Mouse (Mus musculus): ENCODE measurements around the gene Psmb9. TPM values are rescaled to one million over a fixed set of nuclear protein-coding genes. Genes with fewer than 3 reads are reported as not detected.

Psmb9 gene
- polyA plus RNA-seq, 1 experiment, result 334 TPM

- DNase-seq, result no peak
- whole genome bisulfite sequencing, result 94% methylated on average over 9 of the region's 9 CpGs
- TF ChIP-seq POLR2A (IDR thresholded peaks at IDR 0.05; ENCODE audit: control insufficient read depth, extremely low read depth, insufficient read depth, low read length, poor library complexity) (no peak), CTCF (IDR thresholded peaks at IDR 0.05; ENCODE audit: borderline replicate concordance, control insufficient read depth, extremely low read depth, insufficient read depth, low read length, poor library complexity) (no peak)
Observed at GRCm38 (mm10) chr17:34207866-34208265, 20.3 kb upstream of the Psmb9 start.

GRCm38 (mm10) chr17:34207456-34207855, 19.9 kb upstream of the Psmb9 start:
- WGBS, result 41% methylated on average over 3 of the region's 3 CpGs
- Histone ChIP-seq H3K4me1 (replicated peaks; ENCODE audit: control insufficient read depth, insufficient read depth, low read length) (peaks cover 61% of the 10 kb centered on the region), H3K27ac (ENCODE audit: control insufficient read depth, insufficient read depth, low read length) (no peak overlapping the region), H3K27me3 (ENCODE audit: control insufficient read depth, insufficient read depth, low read length) (no peaks in the 10 kb centered on the region), H3K36me3 (ENCODE audit: control insufficient read depth, insufficient read depth, low read length) (peaks cover 10% of the 10 kb centered on the region; the same call in 1 of the 2 replicates), H3K4me3 (ENCODE audit: control insufficient read depth, insufficient read depth, low read length) (no peak overlapping the region)
- TF ChIP-seq CTCF (IDR thresholded peaks at IDR 0.05; ENCODE audit: borderline replicate concordance, control insufficient read depth, extremely low read depth, insufficient read depth, low read length, poor library complexity) (no peak), POLR2A (IDR thresholded peaks at IDR 0.05; ENCODE audit: control insufficient read depth, extremely low read depth, insufficient read depth, low read length, poor library complexity) (no peak)
- peak; percentile 57 for DNase-seq

More at GRCm38 (mm10) chr17:34207866-34208265, 20.3 kb upstream of the Psmb9 start:
- no peak overlapping the region for H3K27ac ChIP-seq (ENCODE audit: control insufficient read depth, insufficient read depth, low read length)
- H3K4me1 ChIP-seq (replicated peaks; ENCODE audit: control insufficient read depth, insufficient read depth, low read length), result peaks cover 60% of the 10 kb centered on the region
- no peak overlapping the region for H3K4me3 ChIP-seq (ENCODE audit: control insufficient read depth, insufficient read depth, low read length)
- no peaks in the 10 kb centered on the region for H3K27me3 ChIP-seq (ENCODE audit: control insufficient read depth, insufficient read depth, low read length)
- H3K36me3 ChIP-seq (ENCODE audit: control insufficient read depth, insufficient read depth, low read length), result peaks cover 14% of the 10 kb centered on the region; the same call in 1 of the 2 replicates

DNA sequence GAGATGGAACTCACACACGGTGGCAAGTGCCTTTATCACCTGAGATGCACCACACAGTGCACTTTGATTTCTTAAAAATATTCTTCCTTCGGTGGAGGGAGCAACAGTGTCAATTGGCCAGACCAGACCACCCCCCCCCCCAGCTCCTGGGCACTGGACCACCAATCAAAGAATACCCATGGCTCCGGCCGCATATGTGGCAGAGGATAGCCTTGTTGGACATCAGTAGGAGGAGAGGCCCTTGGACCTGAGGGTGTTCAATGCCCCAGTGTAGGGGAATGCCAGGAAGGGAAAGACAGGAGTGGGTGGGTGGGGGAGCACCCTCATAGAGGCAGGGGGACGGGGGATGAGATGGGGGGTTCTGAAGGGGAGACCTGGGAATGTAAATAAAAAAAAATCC, 19.2 kb upstream of the Psmb9 start:
- Histone ChIP-seq H3K4me3 (ENCODE audit: control insufficient read depth, insufficient read depth, low read length) (no peak overlapping the region), H3K27ac (ENCODE audit: control insufficient read depth, insufficient read depth, low read length) (peak overlapping the region; percentile 27; the same call in 1 of the 2 replicates), H3K4me1 (replicated peaks; ENCODE audit: control insufficient read depth, insufficient read depth, low read length) (peaks cover 59% of the 10 kb centered on the region), H3K36me3 (ENCODE audit: control insufficient read depth, insufficient read depth, low read length) (peaks cover 10% of the 10 kb centered on the region; the same call in 1 of the 2 replicates), H3K27me3 (ENCODE audit: control insufficient read depth, insufficient read depth, low read length) (no peaks in the 10 kb centered on the region)
- TF ChIP-seq CTCF (IDR thresholded peaks at IDR 0.05; ENCODE audit: borderline replicate concordance, control insufficient read depth, extremely low read depth, insufficient read depth, low read length, poor library complexity) (no peak), POLR2A (IDR thresholded peaks at IDR 0.05; ENCODE audit: control insufficient read depth, extremely low read depth, insufficient read depth, low read length, poor library complexity) (no peak)
- DNase-seq, result no peak
- 74% methylated on average over 5 of the region's 5 CpGs for WGBS

GRCm38 (mm10) chr17:34205746-34206176, 18.2 kb upstream of the Psmb9 start:
- TF ChIP-seq POLR2A (IDR thresholded peaks at IDR 0.05; ENCODE audit: control insufficient read depth, extremely low read depth, insufficient read depth, low read length, poor library complexity), result no peak
- no peak for TF ChIP-seq CTCF (IDR thresholded peaks at IDR 0.05; ENCODE audit: borderline replicate concordance, control insufficient read depth, extremely low read depth, insufficient read depth, low read length, poor library complexity)
- H3K36me3 ChIP-seq (ENCODE audit: control insufficient read depth, insufficient read depth, low read length), result peaks cover 13% of the 10 kb centered on the region; the same call in 1 of the 2 replicates
- peaks cover 61% of the 10 kb centered on the region for H3K4me1 ChIP-seq (replicated peaks; ENCODE audit: control insufficient read depth, insufficient read depth, low read length)
- peak overlapping the region; percentile 98 for H3K4me3 ChIP-seq (ENCODE audit: control insufficient read depth, insufficient read depth, low read length)
- WGBS, result 3% methylated on average over 9 of the region's 9 CpGs
- H3K27me3 ChIP-seq (ENCODE audit: control insufficient read depth, insufficient read depth, low read length), result no peaks in the 10 kb centered on the region
- H3K27ac ChIP-seq (ENCODE audit: control insufficient read depth, insufficient read depth, low read length), result peak overlapping the region; percentile 93
- peak; percentile 69 for DNase-seq

DNA sequence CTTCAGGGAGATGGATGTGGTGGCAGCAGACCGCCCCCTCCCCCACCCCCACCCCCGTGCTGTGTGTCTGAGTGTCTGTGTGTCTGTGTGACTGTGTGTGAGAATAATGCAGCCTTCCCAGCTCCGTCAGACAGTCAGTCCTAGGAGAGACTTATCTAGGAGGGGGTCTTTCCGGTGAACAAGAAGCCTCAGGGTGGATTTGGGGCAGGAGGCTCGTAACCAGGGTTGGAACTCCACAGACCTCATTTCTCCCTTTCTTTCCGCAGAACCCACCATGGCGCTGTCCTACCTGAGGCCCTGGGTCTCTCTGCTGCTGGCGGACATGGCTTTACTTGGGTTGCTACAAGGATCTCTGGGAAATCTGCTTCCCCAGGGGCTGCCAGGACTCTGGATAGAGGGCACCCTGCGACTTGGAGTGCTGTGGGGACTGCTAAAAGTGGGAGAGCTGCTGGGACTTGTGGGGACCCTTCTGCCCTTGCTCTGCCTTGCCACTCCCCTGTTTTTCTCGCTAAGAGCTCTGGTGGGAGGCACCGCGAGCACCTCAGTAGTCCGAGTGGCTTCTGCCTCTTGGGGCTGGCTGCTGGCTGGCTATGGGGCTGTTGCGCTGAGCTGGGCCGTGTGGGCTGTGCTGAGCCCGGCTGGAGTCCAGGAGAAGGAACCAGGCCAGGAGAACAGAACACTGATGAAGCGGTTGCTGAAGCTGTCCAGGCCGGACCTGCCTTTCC, 17.6 kb upstream of the Psmb9 start:
- 2% methylated on average over 18 of the region's 18 CpGs for WGBS
- Histone ChIP-seq H3K36me3 (ENCODE audit: control insufficient read depth, insufficient read depth, low read length) (peaks cover 13% of the 10 kb centered on the region; the same call in 1 of the 2 replicates), H3K4me1 (replicated peaks; ENCODE audit: control insufficient read depth, insufficient read depth, low read length) (peaks cover 59% of the 10 kb centered on the region), H3K27ac (ENCODE audit: control insufficient read depth, insufficient read depth, low read length) (peak overlapping the region; percentile 93), H3K4me3 (ENCODE audit: control insufficient read depth, insufficient read depth, low read length) (peak overlapping the region; percentile 98), H3K27me3 (ENCODE audit: control insufficient read depth, insufficient read depth, low read length) (no peaks in the 10 kb centered on the region)
- TF ChIP-seq POLR2A (IDR thresholded peaks at IDR 0.05; ENCODE audit: control insufficient read depth, extremely low read depth, insufficient read depth, low read length, poor library complexity) (no peak), CTCF (IDR thresholded peaks at IDR 0.05; ENCODE audit: borderline replicate concordance, control insufficient read depth, extremely low read depth, insufficient read depth, low read length, poor library complexity) (no peak)
- peak; percentile 66 for DNase-seq

DNA sequence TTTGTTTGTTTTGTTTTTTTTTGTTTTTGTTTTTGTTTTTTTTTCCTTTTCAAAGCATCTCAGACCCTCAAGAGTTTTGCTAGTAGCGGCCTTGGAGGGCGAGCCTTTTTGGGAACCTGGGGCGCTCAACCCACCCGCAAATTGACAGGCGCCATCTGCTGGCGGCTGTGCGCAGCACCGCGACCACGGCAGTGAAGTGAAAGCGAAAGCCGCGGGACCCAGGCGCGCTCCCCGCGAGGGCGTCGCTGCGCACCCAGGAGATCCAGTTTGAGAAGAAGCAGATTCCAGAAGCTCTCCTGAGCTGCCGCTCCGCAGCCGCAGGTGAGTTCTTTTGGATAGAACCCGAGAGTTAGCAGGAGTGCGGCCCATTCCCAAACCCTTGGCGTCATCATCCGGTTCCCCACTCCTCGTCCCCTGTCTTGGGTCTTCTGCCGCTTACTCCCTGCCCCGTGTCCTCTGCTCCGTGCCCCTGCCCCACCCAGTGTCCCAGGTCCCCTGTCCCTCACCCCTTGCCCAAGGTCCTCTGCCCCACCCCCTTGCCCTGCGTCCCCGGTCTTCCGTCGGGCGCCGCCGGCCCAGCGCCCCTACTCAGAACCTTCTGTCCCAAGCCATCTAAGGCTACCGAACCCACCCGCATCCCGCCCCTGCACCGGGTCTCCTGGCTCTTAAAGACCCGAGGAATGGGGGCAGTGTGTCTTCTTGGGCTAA, 16.9 kb upstream of the Psmb9 start:
- Histone ChIP-seq H3K27me3 (ENCODE audit: control insufficient read depth, insufficient read depth, low read length) (no peaks in the 10 kb centered on the region), H3K4me1 (replicated peaks; ENCODE audit: control insufficient read depth, insufficient read depth, low read length) (peaks cover 59% of the 10 kb centered on the region), H3K36me3 (ENCODE audit: control insufficient read depth, insufficient read depth, low read length) (peaks cover 9% of the 10 kb centered on the region; the same call in 1 of the 2 replicates), H3K27ac (ENCODE audit: control insufficient read depth, insufficient read depth, low read length) (peak overlapping the region; percentile 93), H3K4me3 (ENCODE audit: control insufficient read depth, insufficient read depth, low read length) (peak overlapping the region; percentile 98)
- TF ChIP-seq CTCF (IDR thresholded peaks at IDR 0.05; ENCODE audit: borderline replicate concordance, control insufficient read depth, extremely low read depth, insufficient read depth, low read length, poor library complexity), result peak; percentile 93
- peak; percentile 62; the same call in 1 of the 2 replicates for TF ChIP-seq POLR2A (IDR thresholded peaks at IDR 0.05; ENCODE audit: control insufficient read depth, extremely low read depth, insufficient read depth, low read length, poor library complexity)
- WGBS, result under 1% methylated on average over 44 of the region's 44 CpGs
- DNase-seq, result peak; percentile 94
